Mouse (Mus musculus) layer of hippocampus, postnatal 36 days (tissue): ENCODE measurements around the gene Ptpn4. TPM values are rescaled to one million over a fixed set of nuclear protein-coding genes. Genes with fewer than 3 reads are reported as not detected.

Experiments used
- DNase-seq, 2 experiments: peaks; one replicate each; pipeline ENCODE4 v3.0.0; 2022
- total RNA-seq, 2 experiments: library from RNA; stranded (reverse); gene quantifications; 2 replicates each; pipeline ENCODE4 v1.2.3; 2021

Gene Ptpn4
- total RNA-seq, 2 experiments from 2014 or later, result 62.3 to 76.3 TPM

GRCm38 (mm10) chr1:119641090-119641812, 196.2 kb downstream of the Ptpn4 start:
- no peak for DNase-seq

GRCm38 (mm10) chr1:119640006-119640405, 197.4 kb downstream of the Ptpn4 start:
- no peak for DNase-seq

GRCm38 (mm10) chr1:119637188-119638023, 200.0 kb downstream of the Ptpn4 start:
- no peak for DNase-seq

- DNase-seq, result no peak
Observed at GRCm38 (mm10) chr1:119634746-119635145, 202.7 kb downstream of the Ptpn4 start.

- no peak for DNase-seq
Observed at GRCm38 (mm10) chr1:119630428-119630827, 207.0 kb downstream of the Ptpn4 start.

DNA sequence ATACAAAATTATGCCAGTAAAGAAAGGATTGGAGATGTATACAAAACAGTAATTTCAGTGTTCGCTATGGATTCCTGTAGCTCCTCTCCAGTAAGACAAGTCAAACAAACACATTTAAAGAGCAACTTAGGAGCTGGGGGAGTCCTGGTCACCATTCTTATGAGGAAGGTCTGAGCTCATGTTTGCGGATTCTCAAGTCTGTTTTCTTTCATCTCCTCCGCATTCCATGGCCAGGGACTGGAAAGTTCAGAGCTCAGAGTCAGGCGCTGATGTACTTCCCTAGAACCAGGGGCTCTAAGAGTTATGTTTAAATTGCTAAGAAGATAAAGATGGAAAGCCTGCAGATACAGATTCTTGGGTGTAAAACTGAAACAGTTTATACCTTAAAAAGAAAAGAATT, 210.6 kb downstream of the Ptpn4 start:
- no peak for DNase-seq

DNA sequence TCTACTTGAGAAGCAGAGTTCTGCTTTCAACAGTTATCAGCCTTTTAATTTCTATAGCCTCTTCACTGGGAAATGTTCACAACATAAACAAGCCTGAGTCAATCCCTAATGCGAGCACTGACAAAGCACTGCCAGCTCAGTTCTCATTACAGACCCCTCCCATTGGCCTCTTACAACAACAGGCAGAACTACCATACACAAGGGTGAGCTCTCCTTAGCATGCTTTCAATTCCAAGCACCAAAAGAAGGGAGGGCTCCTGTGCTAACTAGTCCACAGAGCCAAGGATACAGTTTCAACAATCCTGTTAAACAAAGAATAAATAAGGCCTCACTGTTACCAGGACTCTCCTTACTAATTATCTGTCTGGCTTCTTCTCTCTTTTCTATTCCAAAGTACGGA, 213.0 kb downstream of the Ptpn4 start:
- no peak for DNase-seq

DNA sequence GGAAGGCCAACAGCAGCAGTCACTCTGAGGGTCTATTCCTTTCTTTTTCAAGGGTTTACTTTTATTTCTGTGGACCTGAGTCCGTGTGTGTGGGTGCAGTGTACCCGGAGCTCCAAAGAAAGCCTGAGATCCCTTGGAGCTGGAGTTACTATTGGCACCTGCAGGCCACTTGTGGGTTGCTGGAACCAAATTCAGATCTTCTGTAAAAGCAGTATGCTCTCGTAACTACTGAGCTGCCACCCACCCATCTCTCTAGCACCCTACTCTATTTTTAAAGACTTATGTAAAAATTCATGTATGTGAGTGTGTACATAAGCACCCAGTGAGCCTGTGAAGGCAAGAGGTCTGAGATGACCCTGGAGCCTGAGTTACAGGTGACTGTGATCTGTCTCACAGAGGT, 232.0 kb downstream of the Ptpn4 start:
- no peak for DNase-seq

Other genes starting within 250 kb of the Ptpn4 start
- 1 to 10 TPM; 6.4 to 6.8 TPM for gene Epb41l5, start 188.6 kb downstream of the Ptpn4 start, total RNA-seq
- gene Tmem177, start 75.6 kb upstream of the Ptpn4 start, total RNA-seq, result 1 to 10 TPM; 6.6 to 8.3 TPM
- under 1 TPM; 0.20 to 0.68 TPM for gene Cfap221, start 159.6 kb upstream of the Ptpn4 start, total RNA-seq
- 1 to 10 TPM in 1 of 2 experiments, under 1 TPM in 1; 1.00 to 1.6 TPM for gene Sctr, start 169.3 kb upstream of the Ptpn4 start, total RNA-seq
- 1 to 10 TPM in 1 of 2 experiments, under 1 TPM in 1; 0.58 to 1.1 TPM for gene Tmem37, start 236.5 kb upstream of the Ptpn4 start, total RNA-seq